Mouse (Mus musculus): ENCODE measurements around the gene Cdca7l. TPM values are rescaled to one million over a fixed set of nuclear protein-coding genes. Genes with fewer than 3 reads are reported as not detected.
A peak's percentile ranks its signal among the peaks of the same experiment; 100 is the strongest.
"Not testable (repeated sequence)": the region's sequence is repeated elsewhere in the genome, so short reads cannot be mapped to it uniquely, and the experiment has no call there.

The Cdca7l gene
- polyA plus RNA-seq, 1 experiment from 2014 or later, result 4.6 TPM

DNA sequence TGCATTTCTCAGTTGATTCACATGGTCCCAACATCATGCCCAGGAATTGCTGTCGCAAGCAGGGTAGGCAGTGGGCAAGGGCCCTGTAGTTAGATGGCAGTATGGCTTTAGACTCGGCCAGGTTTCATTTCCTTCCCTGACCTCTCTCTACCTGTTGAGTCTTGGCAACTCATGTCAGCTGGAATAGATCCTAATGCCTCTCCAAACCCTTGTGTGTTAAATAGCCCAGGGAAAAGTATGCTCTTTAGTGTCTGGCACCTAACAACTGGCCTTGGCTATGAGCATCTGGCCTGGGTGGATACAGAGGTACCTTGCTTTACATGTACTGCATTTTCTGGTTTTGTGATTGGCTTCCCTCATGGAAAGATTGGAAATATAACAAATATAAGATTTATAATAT lies 80.5 kb downstream of the Cdca7l start:
- H3K27ac ChIP-seq, result no peak overlapping the region
- no peak overlapping the region for H3K4me2 ChIP-seq
- H3K4me3 ChIP-seq, result no peak overlapping the region
- ATAC-seq (ENCODE audit: low FRiP score), result no peak
- H3K9ac ChIP-seq, result no peak overlapping the region
- WGBS, result 93% methylated on average over 2 of the region's 2 CpGs
- no peaks in the 10 kb centered on the region for H3K36me3 ChIP-seq
- H3K27me3 ChIP-seq, result no peaks in the 10 kb centered on the region
- no peaks in the 10 kb centered on the region for H3K4me1 ChIP-seq (replicated peaks)
- no peaks in the 10 kb centered on the region for H3K9me3 ChIP-seq

DNA sequence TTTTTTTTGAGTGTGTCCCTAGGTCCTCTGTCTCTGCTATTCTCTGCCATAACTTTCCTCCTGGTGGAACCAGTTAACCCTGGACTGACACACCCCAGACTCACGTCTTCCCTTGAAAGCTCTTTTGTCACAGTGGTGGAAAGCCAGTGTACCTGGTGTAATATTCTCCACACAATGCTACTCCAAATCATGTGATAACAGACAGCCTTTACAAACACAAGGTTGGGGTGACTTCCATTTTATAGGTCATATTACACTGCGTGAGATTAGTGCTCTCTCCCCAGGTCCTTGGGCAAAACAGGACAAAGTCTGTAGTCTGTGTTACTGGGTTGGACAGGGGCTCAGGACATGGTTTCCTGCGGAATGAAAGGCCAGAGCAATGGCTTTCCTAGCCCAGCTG lies 83.3 kb downstream of the Cdca7l start:
- no peak for ATAC-seq (ENCODE audit: low FRiP score)
- no peak overlapping the region for H3K4me2 ChIP-seq
- WGBS, result 87% methylated on average over 3 of the region's 3 CpGs
- no peaks in the 10 kb centered on the region for H3K9me3 ChIP-seq
- no peak overlapping the region for H3K27ac ChIP-seq
- no peak overlapping the region for H3K4me3 ChIP-seq
- no peak overlapping the region for H3K9ac ChIP-seq
- no peaks in the 10 kb centered on the region for H3K27me3 ChIP-seq
- H3K4me1 ChIP-seq (replicated peaks), result no peaks in the 10 kb centered on the region
- H3K36me3 ChIP-seq, result no peaks in the 10 kb centered on the region

DNA sequence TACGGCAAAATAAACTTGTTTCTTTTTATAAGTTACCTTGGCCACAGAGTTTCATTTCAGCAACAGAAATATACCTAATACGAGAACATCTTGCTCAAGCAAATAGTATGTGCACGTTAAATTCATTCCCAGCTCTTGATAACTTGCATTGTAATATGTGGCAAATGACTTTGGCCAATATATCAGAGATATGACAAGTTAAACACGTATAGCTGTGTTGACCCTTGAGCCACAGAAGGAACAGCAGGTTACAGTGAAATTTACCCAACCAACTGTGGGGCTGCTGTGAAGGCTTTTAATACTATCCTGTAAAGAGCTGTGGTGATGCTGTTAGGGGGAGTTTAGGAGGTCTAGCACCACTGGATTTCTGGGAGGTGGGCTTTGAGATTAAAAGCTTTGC lies 96.7 kb downstream of the Cdca7l start:
- H3K27ac ChIP-seq; H3K4me1 ChIP-seq (replicated peaks); H3K4me3 ChIP-seq; H3K36me3 ChIP-seq; H3K27me3 ChIP-seq; H3K9me3 ChIP-seq; H3K4me2 ChIP-seq; H3K9ac ChIP-seq; ATAC-seq (ENCODE audit: low FRiP score): not testable (repeated sequence)
- WGBS, result 88% methylated on average over 1 of the region's 4 CpGs

DNA sequence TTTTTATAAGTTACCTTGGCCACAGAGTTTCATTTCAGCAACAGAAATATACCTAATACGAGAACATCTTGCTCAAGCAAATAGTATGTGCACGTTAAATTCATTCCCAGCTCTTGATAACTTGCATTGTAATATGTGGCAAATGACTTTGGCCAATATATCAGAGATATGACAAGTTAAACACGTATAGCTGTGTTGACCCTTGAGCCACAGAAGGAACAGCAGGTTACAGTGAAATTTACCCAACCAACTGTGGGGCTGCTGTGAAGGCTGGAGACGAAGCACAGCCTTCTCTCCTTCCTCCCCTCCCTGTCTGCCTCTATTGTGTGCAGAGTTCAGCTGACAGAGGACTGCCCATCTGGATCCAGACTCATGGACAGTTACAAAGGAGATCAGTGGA lies 97.3 kb downstream of the Cdca7l start:
- H3K9ac ChIP-seq; H3K4me3 ChIP-seq; H3K4me2 ChIP-seq; ATAC-seq (ENCODE audit: low FRiP score); H3K4me1 ChIP-seq (replicated peaks); H3K27me3 ChIP-seq; H3K36me3 ChIP-seq; H3K9me3 ChIP-seq; H3K27ac ChIP-seq: not testable (repeated sequence)
- WGBS, result 53% methylated on average over 2 of the region's 4 CpGs

GRCm38 (mm10) chr12:117903671-117904070 lies 99.6 kb downstream of the Cdca7l start:
- no peak overlapping the region for H3K27ac ChIP-seq
- H3K27me3 ChIP-seq, result no peaks in the 10 kb centered on the region
- WGBS, result 90% methylated on average over 8 of the region's 8 CpGs
- no peak overlapping the region for H3K4me2 ChIP-seq
- H3K9ac ChIP-seq, result no peak overlapping the region
- 0 out of 2 replicates have a peak, but pooled peaks cover 5% of the 10 kb centered on the region for H3K4me1 ChIP-seq (replicated peaks)
- H3K4me3 ChIP-seq, result no peak overlapping the region
- no peak for ATAC-seq (ENCODE audit: low FRiP score)
- no peaks in the 10 kb centered on the region for H3K9me3 ChIP-seq
- no peaks in the 10 kb centered on the region for H3K36me3 ChIP-seq

DNA sequence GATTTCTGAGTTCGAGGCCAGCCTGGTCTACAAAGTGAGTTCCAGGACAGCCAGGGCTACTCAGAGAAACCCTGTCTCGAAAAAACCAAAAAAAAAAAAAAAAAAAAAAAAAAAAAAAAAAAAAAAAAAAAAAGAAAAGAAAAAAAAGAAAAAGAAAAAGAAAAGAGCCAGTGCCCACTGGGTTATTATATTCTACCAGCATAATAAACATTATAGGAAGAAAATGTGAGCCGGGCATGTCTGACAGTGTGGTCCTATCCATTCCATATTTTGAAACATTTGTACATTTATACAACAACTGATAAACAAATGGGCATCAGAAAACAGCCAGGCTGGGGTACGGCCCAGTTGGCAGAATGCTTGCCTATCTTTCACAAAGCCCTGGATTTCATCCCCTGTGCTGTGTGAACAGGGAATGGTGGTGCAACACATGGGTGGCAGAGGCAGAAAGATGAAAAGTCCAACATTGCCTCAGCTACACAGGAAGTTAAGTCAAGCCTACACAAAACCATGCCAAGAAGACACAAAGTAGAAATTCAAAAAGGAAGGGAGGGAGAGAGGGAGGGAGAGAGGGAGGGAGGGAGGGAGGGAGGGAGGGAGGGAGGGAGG lies 101.2 kb downstream of the Cdca7l start:
- not testable (repeated sequence) for H3K9me3 ChIP-seq; H3K27me3 ChIP-seq; H3K4me1 ChIP-seq (replicated peaks); H3K36me3 ChIP-seq; ATAC-seq (ENCODE audit: low FRiP score); H3K4me2 ChIP-seq; H3K9ac ChIP-seq; H3K27ac ChIP-seq; H3K4me3 ChIP-seq
- WGBS, result 92% methylated on average over 4 of the region's 4 CpGs

DNA sequence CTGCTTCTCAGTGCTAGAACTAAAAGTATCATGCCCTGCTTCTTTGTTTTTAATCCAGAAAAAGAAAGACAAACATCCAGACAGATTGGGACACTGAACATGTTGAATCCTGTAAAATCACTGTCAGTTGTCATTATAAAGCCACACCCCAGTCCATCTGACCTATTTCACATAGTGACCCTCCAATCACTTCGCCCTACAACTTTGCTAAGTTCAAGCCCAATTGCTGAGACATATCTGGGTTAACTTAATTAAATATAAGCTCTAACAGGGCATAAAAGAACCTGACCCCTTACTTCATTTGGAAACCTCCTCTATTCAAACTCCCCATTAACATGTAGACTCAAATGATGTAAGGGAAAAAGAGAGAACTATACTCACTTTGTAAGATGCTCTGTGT lies 107.3 kb downstream of the Cdca7l start:
- no peak overlapping the region for H3K9ac ChIP-seq
- H3K4me1 ChIP-seq (replicated peaks), result peaks cover 24% of the 10 kb centered on the region
- 86% methylated on average over 1 of the region's 1 CpGs for WGBS
- H3K36me3 ChIP-seq, result no peaks in the 10 kb centered on the region
- no peaks in the 10 kb centered on the region for H3K9me3 ChIP-seq
- no peak overlapping the region for H3K4me3 ChIP-seq
- H3K27me3 ChIP-seq, result no peaks in the 10 kb centered on the region
- H3K4me2 ChIP-seq, result no peak overlapping the region
- H3K27ac ChIP-seq, result no peak overlapping the region
- ATAC-seq (ENCODE audit: low FRiP score), result no peak

DNA sequence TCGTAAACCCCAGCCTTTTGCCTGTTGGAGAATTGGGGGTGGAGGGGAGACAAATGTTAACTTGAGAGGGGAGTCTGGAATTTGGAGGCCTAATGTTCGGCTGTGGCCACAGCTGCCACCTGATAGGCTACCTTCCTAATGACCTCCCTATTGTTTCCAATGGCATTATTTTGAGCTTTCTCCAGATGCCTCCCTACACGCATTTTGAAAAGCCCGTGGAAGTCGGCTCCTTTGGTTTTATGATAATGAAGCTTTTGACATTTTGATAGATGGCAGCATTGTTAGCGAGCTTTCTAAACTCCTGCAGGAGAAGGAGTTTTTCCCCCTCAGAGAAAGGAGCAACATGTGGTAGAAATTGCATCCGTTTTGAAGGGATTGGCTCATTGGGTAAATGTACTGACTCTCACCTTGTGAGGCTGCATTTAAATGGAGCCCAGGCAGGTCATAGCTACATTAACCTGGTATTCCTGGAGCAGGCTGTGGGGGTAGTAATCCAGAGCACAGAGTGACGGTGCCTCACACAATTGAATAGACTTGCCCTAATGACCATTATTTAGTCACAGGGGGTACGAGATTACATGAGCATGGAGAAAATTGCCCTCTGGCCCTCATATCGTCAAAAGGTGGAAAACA lies 110.6 kb downstream of the Cdca7l start:
- no peak overlapping the region for H3K4me3 ChIP-seq
- ATAC-seq (ENCODE audit: low FRiP score), result peak; percentile 39; the same call in 1 of the 2 replicates
- no peaks in the 10 kb centered on the region for H3K27me3 ChIP-seq
- no peak overlapping the region for H3K4me2 ChIP-seq
- WGBS, result 13% methylated on average over 10 of the region's 10 CpGs
- H3K9ac ChIP-seq, result no peak overlapping the region
- peaks cover 29% of the 10 kb centered on the region for H3K4me1 ChIP-seq (replicated peaks)
- no peaks in the 10 kb centered on the region for H3K9me3 ChIP-seq
- no peaks in the 10 kb centered on the region for H3K36me3 ChIP-seq
- H3K27ac ChIP-seq, result no peak overlapping the region

GRCm38 (mm10) chr12:117915826-117916588 lies 111.9 kb downstream of the Cdca7l start:
- Histone ChIP-seq H3K9me3 (no peaks in the 10 kb centered on the region), H3K27ac (no peak overlapping the region), H3K4me2 (no peak overlapping the region), H3K4me3 (no peak overlapping the region), H3K9ac (no peak overlapping the region), H3K4me1 (replicated peaks) (peaks cover 29% of the 10 kb centered on the region), H3K36me3 (no peaks in the 10 kb centered on the region), H3K27me3 (no peaks in the 10 kb centered on the region)
- 33% methylated on average over 10 of the region's 10 CpGs for WGBS
- ATAC-seq (ENCODE audit: low FRiP score), result no peak
